Mouse (Mus musculus) urinary bladder, postnatal 14 days (tissue): ENCODE measurements around the gene Sptbn4.

Experiments used
- DNase-seq: peaks from one replicate; pipeline ENCODE4 v3.0.0; 2021; ENCODE audit warnings: low spot score

Gene Sptbn4

DNA sequence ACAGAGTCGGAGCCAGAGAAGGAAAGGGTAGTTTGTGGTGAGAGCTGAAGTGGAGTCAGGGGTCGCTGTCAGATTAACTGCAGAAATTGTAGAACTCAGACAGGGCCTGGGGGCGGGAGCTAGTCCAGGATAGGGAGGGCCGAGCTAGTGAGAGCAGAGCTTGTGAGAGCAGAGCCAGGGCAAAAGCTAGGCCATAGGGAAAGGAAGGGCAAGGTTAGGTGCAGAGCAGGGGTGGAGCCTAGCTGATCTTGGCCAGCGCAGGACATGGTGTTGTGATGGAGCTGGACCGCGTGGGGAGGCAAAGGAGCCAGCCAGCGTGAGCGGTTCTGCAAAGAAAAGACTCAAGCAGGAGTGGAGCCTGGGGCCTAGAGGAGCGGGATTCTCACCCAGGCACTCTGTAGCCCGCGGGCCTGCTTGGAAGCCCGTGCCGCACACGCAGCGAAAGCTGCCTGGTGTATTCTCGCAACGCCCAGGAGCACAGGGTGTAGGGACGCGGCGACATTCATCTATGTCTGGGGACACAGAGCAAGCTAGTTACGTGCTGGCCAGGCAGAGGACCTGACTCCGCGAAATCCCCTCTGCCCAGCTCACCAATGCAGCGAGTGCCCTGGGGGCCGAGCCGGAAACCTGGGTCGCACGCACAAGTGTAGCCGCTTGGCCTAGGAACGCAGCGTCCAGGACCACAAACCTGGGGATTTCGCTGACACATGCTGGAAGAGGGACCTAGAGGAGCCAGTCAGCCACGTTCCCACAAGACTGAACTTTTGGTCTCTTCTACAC lies 121.2 kb downstream of the Sptbn4 start:
- peak; percentile 69 for DNase-seq

GRCm38 (mm10) chr7:27325697-27326096 lies 121.8 kb downstream of the Sptbn4 start:
- DNase-seq, result peak; percentile 82

GRCm38 (mm10) chr7:27324928-27325327 lies 122.6 kb downstream of the Sptbn4 start:
- DNase-seq, result no peak

- no peak for DNase-seq
These were observed 123.3 kb downstream of the Sptbn4 start for GRCm38 (mm10) chr7:27324161-27324560.

- no peak for DNase-seq
These were observed 124.5 kb downstream of the Sptbn4 start for GRCm38 (mm10) chr7:27323001-27323400.

GRCm38 (mm10) chr7:27322291-27322690 lies 125.2 kb downstream of the Sptbn4 start:
- no peak for DNase-seq

- DNase-seq, result no peak
These were observed 128.1 kb downstream of the Sptbn4 start for GRCm38 (mm10) chr7:27319411-27319810.

GRCm38 (mm10) chr7:27315958-27316357 lies 131.5 kb downstream of the Sptbn4 start:
- no peak for DNase-seq

- DNase-seq, result no peak
These were observed 133.1 kb downstream of the Sptbn4 start for GRCm38 (mm10) chr7:27314393-27314792.

DNA sequence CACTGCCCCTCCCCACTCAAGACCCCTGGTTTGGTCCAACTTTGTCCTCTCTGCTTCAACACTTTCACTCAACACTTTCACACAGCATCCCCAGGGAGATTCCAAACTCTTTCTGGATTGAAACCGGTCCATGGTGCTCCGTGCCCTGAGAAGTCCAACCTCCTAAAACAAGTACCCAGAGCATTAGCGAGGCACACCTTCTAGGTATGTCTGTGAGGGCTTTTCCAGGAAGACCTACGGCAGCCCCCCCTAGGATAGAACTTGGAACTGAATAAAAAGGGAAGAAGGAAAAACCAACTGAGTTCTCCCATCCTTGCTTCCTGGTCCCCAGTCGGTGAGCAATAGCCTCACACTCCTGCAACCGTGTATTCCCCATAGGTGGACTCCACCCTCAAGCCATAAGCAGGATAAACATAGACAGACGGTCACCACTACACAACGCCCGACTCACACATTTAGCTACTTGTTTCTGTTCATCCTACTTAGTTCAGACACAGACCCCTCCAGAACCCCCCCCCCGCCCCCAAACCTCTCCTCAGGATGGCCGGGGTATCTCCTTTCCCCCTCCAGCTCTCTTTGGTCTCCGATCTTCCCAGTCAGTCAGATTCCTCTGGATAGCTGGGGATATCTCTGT lies 135.7 kb downstream of the Sptbn4 start:
- DNase-seq, result no peak

DNA sequence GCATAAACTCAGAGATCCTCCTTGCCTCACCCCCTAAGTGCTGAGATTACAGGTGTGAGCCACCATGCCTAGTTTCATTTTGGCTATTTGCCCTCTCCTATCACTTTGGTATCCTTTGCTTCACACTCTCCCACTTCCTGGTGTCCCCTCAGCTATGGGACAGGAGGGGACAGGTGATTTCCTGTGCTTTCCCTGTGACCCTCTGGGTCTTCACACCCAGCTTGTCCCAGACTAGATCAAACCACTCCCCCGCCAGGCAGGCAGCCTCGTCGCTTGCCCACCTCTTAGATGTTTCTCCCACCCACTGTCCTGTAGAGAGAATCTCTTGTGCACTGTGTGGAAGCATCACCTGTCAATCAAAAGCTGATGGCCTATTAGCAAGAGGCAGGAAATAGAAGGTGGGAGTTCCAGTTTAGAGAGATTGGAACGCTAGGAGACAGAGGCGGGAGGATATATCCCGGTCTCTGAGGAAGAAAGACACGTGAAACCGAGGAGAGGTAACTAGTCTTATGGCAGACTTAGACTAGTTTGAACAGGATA lies 136.4 kb downstream of the Sptbn4 start:
- DNase-seq, result no peak

GRCm38 (mm10) chr7:27310306-27310705 lies 137.2 kb downstream of the Sptbn4 start:
- DNase-seq, result peak; percentile 74

DNA sequence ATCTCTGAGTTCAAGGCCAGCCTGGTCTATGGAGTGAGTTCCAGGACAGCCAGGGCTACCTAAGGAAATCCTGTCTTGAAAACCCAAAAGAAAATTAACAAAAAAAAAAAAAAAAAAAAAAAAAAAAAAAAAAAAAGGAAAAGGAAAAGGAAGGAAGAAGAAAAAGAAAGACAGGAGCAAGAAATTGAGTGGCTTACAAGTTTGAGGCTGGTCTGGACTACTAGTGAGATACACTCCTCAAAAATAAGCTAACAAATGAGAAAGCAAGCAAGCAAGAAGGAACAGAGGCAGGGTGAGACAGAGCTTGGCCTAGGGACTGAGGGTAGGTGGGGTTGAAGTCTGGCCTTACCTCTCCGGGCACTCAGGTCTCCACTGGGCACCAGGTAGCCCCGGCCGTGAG lies 137.7 kb downstream of the Sptbn4 start:
- DNase-seq, result no peak

DNA sequence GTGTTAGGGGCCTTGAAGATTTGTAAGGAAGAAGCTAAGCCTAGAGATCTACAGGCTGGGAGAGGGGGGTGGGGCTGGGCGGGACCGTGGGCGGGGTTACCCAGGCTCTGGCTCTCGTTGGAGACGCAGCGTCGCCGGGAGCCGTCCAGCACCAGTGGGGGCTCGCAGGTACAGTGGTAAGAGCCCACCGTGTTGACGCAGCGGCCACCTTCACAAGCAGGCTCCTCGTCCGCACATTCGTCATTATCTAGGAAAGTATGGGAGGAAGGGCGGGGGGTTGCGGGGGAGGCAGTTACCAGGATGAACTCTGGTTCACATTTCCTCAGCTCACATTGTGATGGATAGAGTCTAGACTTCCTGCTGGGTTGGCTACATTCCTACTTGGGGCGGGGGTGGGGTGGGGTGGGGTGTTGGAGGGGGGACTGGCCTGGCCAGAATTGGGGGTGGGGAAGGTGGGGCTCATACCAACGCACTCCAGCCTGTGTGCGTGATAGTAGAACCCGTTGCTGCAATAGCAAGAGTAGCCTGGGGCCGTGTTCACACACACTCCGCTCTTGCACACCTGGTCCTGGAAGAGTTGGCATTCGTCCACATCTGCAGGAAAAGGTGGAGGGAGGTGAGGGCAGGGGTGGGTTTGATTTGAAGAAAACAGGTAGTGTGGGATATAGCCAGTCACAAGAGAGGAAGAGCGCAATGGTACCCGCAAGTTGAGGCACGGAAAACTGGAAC lies 138.5 kb downstream of the Sptbn4 start:
- DNase-seq, result peak; percentile 66

DNA sequence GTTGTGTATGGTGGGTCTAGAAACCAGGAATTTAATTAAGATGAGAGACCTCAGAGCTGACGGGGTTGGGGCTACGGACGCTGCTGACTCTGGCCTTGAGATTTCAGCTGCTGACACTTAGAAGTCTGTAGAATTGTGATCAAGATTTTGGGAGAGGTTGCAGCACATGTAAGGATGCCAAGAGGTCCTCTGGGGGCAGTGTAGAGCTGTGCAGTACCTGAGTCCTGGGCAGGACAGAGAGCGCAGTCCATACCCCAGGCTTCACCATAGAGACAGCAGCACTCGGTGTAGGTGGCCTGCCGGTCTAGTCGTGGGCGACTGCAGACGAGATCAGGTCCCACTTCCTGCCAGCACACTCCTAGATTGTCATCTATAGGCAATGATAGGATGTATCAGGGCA lies 139.9 kb downstream of the Sptbn4 start:
- DNase-seq, result no peak
